Mouse (Mus musculus) WW6 (cell line): ENCODE measurements around the gene Arrb2.
"Not testable (repeated sequence)": the region's sequence is repeated elsewhere in the genome, so short reads cannot be mapped to it uniquely, and the experiment has no call there.

Experiments
- DNase-seq: peaks from one replicate; pipeline ENCODE4 v3.0.0-alpha.2; 2013; ENCODE audit warnings: low read depth, low spot score

Arrb2 gene

GRCm38 (mm10) chr11:70444667-70445066, 12.2 kb downstream of the Arrb2 start:
- DNase-seq = no peak

GRCm38 (mm10) chr11:70446756-70447155, 14.3 kb downstream of the Arrb2 start:
- DNase-seq = no peak

DNA sequence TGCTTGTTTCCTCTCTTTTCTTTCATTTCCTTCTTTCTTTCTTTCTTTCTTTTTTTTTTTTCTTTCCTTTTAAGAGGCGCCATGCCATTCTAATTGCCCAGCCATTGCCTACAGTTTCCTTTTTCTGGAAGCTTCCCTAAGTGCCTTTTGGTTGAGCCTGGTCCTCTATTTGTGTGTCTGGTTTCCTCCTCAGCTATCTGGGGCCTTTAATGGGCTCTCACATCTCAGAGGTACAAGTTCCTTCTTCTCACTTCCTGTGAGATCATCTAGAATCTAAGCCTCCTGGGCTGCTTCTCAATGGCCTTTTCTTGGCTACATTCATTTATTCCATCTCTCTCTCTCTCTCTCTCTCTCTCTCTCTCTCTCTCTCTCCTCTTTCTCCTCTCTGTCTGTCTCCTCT, 14.9 kb downstream of the Arrb2 start:
- DNase-seq = no peak

DNA sequence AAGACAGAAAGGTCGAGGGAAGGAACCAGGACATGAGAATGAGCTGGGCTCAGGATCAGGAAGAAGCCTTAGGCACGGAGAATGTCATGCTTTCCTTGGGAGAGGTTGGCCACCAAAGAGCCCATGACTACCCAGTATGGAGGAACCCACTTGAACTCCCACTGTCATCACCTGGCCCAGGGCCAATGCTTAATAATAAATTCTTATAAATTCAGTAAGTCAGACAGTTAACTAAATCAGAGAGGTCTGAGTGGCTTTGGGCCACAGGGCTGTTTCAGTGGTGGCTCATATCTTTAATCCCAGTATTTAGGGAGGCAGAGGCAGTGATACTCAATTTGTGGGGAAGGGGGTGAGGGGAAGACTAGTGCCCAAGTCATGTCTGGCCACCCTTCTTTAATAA, 18.5 kb downstream of the Arrb2 start:
- no peak for DNase-seq

GRCm38 (mm10) chr11:70451797-70452498, 19.5 kb downstream of the Arrb2 start, which contains the start of gene Med11:
Med11 (plus strand) TSS chr11:70451919.
- peak; percentile 98 for DNase-seq

DNA sequence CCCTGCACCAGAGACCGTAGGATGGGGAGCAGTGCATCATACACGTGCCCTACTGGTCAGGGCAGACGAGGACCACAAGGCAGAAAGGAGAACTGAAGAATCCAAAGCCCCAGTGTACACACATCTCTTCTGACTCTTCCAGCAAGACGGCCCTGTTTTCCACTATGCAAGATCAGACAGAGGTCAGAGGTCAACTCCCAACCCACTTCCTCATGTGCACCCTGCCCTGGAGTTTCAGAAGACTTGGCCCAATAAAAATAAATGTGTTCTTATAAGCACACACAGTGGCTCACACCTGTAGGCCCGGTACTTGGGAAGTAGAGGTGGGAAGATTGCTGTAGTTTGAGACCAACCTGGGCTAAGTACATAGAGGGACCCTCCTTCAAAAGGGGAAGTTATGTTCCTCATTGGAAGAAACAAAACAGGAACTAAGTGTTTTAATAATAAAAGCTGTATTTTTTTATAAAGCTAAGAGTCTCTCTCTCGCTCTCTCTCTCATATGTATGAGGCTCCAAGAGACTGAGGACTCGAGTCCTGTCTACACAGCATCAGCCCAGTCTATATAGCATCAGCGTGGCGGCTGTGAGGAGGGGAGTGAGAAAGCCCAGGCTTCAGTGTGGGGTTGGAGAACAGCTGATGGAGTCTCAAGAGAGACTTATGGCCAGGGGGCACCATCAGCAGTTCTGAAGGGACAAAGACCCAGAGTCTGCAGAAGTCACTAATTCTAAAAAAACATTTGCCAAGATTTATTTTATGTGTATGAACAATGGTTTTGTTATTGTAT, 21.0 kb downstream of the Arrb2 start:
- no peak for DNase-seq

GRCm38 (mm10) chr11:70458688-70459600, 26.5 kb downstream of the Arrb2 start, which contains the start of gene Zmynd15:
Zmynd15 (plus strand) TSS chr11:70459433.
- no peak for DNase-seq

DNA sequence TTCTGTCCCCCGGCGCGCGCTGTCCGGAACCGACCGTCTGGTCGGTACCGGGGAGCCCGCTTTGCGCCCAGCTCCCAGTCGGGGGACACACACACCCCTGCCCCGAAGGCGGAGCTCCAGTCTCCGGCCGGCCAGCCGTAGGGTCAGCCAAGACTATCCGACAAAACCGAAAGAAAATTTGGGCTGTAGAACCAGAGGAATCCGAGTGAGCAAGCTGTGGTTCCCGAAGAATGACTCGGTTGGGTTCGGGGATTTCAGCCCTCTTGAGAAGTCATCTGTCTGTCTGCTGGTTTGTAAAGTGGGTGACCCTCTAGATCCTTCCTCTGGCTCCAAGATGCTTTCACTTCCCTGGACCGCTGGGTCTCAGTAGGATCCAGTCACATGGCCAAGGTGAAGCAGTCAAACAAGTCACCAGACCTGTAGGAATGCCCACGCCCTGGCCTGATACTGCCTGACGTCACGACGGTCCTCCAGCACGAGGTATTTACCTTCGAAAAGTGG, 27.2 kb downstream of the Arrb2 start, which contains the start of gene Cxcl16:
TSS of gene Cxcl16 (minus strand) at position 384 of the 501 bp plus-strand sequence.
- DNase-seq = no peak

GRCm38 (mm10) chr11:70463970-70464369, 31.5 kb downstream of the Arrb2 start:
- DNase-seq = no peak

GRCm38 (mm10) chr11:70465211-70465610, 32.8 kb downstream of the Arrb2 start:
- DNase-seq = no peak

DNA sequence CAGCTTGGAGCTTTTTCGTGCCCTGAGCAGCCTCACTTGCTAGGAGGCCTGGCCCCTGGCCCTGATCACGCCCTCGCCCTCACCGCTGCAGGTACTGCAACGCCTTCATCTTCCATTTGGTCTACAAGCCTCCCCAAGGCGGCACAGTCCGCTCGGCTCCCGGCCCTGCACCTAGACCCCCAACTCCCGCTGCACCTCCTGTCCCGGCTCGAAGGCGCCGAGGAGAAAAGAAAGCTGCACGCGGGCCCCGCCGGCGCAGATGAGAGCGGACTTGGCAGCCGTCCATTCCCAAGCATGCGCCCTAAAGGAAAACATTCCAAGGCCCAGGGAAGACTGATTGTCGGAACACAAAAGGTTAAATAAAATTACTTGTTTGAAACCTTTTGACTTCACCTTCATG, 33.4 kb downstream of the Arrb2 start:
- DNase-seq = no peak

DNA sequence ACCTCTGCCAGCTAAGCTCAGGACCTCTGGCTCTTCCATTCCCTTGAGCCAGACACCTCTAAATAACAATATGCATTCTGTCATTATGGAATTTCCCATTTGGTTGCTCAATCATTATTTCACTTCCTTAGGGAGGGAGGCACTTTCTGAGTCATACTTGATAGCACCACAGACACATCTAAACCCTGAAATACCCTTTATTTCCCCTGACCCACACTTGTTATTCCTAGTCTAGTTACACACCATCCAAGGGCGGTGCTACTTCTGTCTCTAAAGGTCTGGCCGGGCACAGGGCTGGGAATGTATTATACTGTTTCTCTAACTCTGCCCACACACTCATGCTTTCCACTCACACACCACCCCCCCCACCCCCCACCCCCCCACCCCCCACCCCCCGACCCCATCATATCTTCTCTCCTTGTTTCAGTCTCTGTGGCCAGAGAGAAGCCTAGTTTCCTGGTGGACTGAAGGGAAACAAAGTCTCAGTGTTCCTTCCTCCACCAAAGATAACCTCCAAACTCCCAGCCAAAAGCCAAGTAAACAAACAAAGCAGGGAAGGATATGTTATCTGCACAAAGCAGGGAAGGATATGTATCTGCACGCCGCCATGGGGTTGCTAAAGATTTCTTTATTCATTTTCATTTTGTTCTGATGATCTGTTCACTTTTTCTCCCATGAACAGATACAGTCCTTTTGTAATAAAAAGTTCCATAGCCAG, 35.6 kb downstream of the Arrb2 start:
- no peak for DNase-seq

DNA sequence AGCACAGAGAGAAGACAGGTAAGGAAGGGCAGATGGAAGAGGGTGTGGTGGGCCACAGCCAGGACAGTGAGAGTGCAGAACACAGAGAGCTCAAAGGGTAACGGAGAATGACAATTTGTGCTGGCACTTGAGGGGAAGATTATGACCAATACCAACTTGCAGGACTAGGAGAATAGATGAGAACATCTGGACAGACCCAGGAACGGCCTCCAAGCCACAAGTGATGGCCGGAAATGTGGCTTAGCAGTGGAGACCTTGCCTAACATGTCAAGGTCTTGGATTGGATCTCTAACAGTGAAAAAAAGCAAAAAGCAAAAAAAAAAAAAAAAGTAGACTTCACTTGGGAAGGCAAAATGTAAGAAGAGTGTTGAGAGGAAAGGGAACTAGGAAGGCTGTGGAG, 37.3 kb downstream of the Arrb2 start:
- DNase-seq = no peak

GRCm38 (mm10) chr11:70472716-70473115, 40.3 kb downstream of the Arrb2 start:
- DNase-seq = no peak

DNA sequence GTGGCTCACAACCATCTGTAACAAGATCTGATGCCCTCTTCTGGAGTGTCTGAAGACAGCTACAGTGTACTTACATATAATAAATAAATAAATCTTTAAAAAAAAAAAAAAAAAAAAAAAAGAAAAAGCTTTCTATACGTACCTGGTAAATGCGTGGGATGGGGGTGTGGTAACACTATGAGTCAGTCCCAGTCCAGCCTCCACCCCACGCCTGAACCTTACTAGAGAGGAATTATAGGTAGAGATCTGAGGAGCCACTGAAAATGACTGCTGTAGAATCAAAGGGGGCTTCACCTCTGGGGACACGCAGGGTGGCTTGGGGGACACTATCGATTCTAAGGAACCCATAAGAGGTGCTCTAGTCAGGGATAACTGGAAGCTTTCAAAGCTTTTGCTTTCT, 40.9 kb downstream of the Arrb2 start:
- not testable (repeated sequence) for DNase-seq

GRCm38 (mm10) chr11:70474872-70475534, 42.6 kb downstream of the Arrb2 start:
- no peak for DNase-seq

DNA sequence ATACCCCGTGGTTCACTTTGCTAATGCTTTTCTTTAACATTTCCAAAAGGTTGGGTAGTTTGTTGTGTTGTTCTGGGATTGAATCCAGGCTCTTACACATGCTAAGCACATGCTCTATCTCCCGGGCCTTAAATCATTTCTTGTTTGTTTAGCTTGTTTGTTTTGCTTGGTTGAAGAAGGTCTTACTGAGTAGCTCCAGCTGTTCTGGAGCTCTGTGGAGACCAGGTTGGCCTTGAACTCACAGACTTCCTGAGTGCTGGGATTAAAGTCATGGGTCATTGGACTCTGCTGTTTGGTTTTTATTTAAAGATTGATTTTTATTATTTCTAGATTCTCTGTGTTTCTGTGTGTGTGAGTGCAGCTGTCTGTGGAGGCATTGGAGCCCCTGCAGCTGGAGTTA, 53.1 kb downstream of the Arrb2 start:
- DNase-seq = no peak

GRCm38 (mm10) chr11:70487816-70488215, 55.4 kb downstream of the Arrb2 start:
- DNase-seq = no peak

GRCm38 (mm10) chr11:70489138-70489537, 56.7 kb downstream of the Arrb2 start:
- no peak for DNase-seq

- DNase-seq = no peak
Measured at GRCm38 (mm10) chr11:70489684-70490083, 57.2 kb downstream of the Arrb2 start.
